Mouse (Mus musculus): ENCODE measurements around the gene Dpp10.

GRCm38 (mm10) chr1:123542496-123542895 lies 502.9 kb downstream of the Dpp10 start:
- no peak for TF ChIP-seq CTCF (IDR thresholded peaks at IDR 0.05; ENCODE audit: borderline replicate concordance, control insufficient read depth, extremely low read depth, insufficient read depth, low read length, poor library complexity)
- no peak for TF ChIP-seq POLR2A (IDR thresholded peaks at IDR 0.05; ENCODE audit: control insufficient read depth, extremely low read depth, insufficient read depth, low read length, poor library complexity)

Data from thymus, adult 2 months (tissue).